Mouse (Mus musculus): Measurements from ENCODE around the gene Fstl4. TPM values are rescaled to one million over a fixed set of nuclear protein-coding genes. Genes with fewer than 3 reads are reported as not detected.

Fstl4 gene
- polyA plus RNA-seq, 1 experiment, result 0.49 TPM

- TF ChIP-seq CTCF (IDR thresholded peaks at IDR 0.05; ENCODE audit: extremely low read depth, insufficient read length, insufficient replicate concordance, low read depth, low read length) (no peak), POLR2A (IDR thresholded peaks at IDR 0.05; ENCODE audit: low read depth, low read length) (no peak)
- no peaks in the 10 kb centered on the region for H3K27me3 ChIP-seq (ENCODE audit: control insufficient read depth, insufficient read depth, low read length)
- H3K27ac ChIP-seq (ENCODE audit: insufficient read depth, low read depth, low read length), result no peak overlapping the region
- no peaks in the 10 kb centered on the region for H3K36me3 ChIP-seq (ENCODE audit: control insufficient read depth, insufficient read depth, low read length)
- no peaks in the 10 kb centered on the region for H3K4me1 ChIP-seq (ENCODE audit: control insufficient read depth, insufficient read depth, insufficient read length, low read length)
- H3K4me3 ChIP-seq (ENCODE audit: low read depth, low read length), result no peak overlapping the region
- 77% methylated on average over 6 of the region's 6 CpGs for WGBS
These were observed 29.8 kb upstream of the Fstl4 start for GRCm38 (mm10) chr11:52734493-52735195.

- TF ChIP-seq CTCF (IDR thresholded peaks at IDR 0.05; ENCODE audit: extremely low read depth, insufficient read length, insufficient replicate concordance, low read depth, low read length) (no peak), POLR2A (IDR thresholded peaks at IDR 0.05; ENCODE audit: low read depth, low read length) (no peak)
- 18% methylated on average over 9 of the region's 9 CpGs for WGBS
- H3K4me3 ChIP-seq (ENCODE audit: low read depth, low read length), result no peak overlapping the region
- H3K36me3 ChIP-seq (ENCODE audit: control insufficient read depth, insufficient read depth, low read length), result no peaks in the 10 kb centered on the region
- no peaks in the 10 kb centered on the region for H3K4me1 ChIP-seq (ENCODE audit: control insufficient read depth, insufficient read depth, insufficient read length, low read length)
- no peaks in the 10 kb centered on the region for H3K27me3 ChIP-seq (ENCODE audit: control insufficient read depth, insufficient read depth, low read length)
- H3K27ac ChIP-seq (ENCODE audit: insufficient read depth, low read depth, low read length), result no peak overlapping the region
These were observed 25.2 kb upstream of the Fstl4 start for GRCm38 (mm10) chr11:52739187-52739586.

- no peak overlapping the region for H3K4me3 ChIP-seq (ENCODE audit: low read depth, low read length)
- peaks cover 5% of the 10 kb centered on the region; the same call in 1 of the 2 replicates for H3K4me1 ChIP-seq (ENCODE audit: control insufficient read depth, insufficient read depth, insufficient read length, low read length)
- H3K27me3 ChIP-seq (ENCODE audit: control insufficient read depth, insufficient read depth, low read length), result no peaks in the 10 kb centered on the region
- no peaks in the 10 kb centered on the region for H3K36me3 ChIP-seq (ENCODE audit: control insufficient read depth, insufficient read depth, low read length)
- TF ChIP-seq POLR2A (IDR thresholded peaks at IDR 0.05; ENCODE audit: low read depth, low read length), result no peak
- no peak overlapping the region for H3K27ac ChIP-seq (ENCODE audit: insufficient read depth, low read depth, low read length)
These were observed 24.0 kb upstream of the Fstl4 start for GRCm38 (mm10) chr11:52740466-52740865.

- H3K36me3 ChIP-seq (ENCODE audit: control insufficient read depth, insufficient read depth, low read length), result no peaks in the 10 kb centered on the region
- TF ChIP-seq POLR2A (IDR thresholded peaks at IDR 0.05; ENCODE audit: low read depth, low read length), result no peak
- TF ChIP-seq CTCF (IDR thresholded peaks at IDR 0.05; ENCODE audit: extremely low read depth, insufficient read length, insufficient replicate concordance, low read depth, low read length), result no peak
- no peak overlapping the region for H3K27ac ChIP-seq (ENCODE audit: insufficient read depth, low read depth, low read length)
- H3K4me1 ChIP-seq (ENCODE audit: control insufficient read depth, insufficient read depth, insufficient read length, low read length), result peaks cover 5% of the 10 kb centered on the region; the same call in 1 of the 2 replicates
- no peak overlapping the region for H3K4me3 ChIP-seq (ENCODE audit: low read depth, low read length)
- no peaks in the 10 kb centered on the region for H3K27me3 ChIP-seq (ENCODE audit: control insufficient read depth, insufficient read depth, low read length)
These were observed 20.5 kb upstream of the Fstl4 start for GRCm38 (mm10) chr11:52743956-52744355.

GRCm38 (mm10) chr11:52744593-52745450 lies 19.6 kb upstream of the Fstl4 start:
- Histone ChIP-seq H3K4me1 (ENCODE audit: control insufficient read depth, insufficient read depth, insufficient read length, low read length) (peaks cover 5% of the 10 kb centered on the region; the same call in 1 of the 2 replicates), H3K27me3 (ENCODE audit: control insufficient read depth, insufficient read depth, low read length) (no peaks in the 10 kb centered on the region), H3K4me3 (ENCODE audit: low read depth, low read length) (no peak overlapping the region), H3K36me3 (ENCODE audit: control insufficient read depth, insufficient read depth, low read length) (no peaks in the 10 kb centered on the region), H3K27ac (ENCODE audit: insufficient read depth, low read depth, low read length) (no peak overlapping the region)
- 24% methylated on average over 9 of the region's 9 CpGs for WGBS
- no peak for TF ChIP-seq CTCF (IDR thresholded peaks at IDR 0.05; ENCODE audit: extremely low read depth, insufficient read length, insufficient replicate concordance, low read depth, low read length)
- no peak for TF ChIP-seq POLR2A (IDR thresholded peaks at IDR 0.05; ENCODE audit: low read depth, low read length)

GRCm38 (mm10) chr11:52747206-52747605 lies 17.2 kb upstream of the Fstl4 start:
- H3K4me3 ChIP-seq (ENCODE audit: low read depth, low read length), result no peak overlapping the region
- H3K27me3 ChIP-seq (ENCODE audit: control insufficient read depth, insufficient read depth, low read length), result no peaks in the 10 kb centered on the region
- WGBS, result 81% methylated on average over 7 of the region's 7 CpGs
- H3K4me1 ChIP-seq (ENCODE audit: control insufficient read depth, insufficient read depth, insufficient read length, low read length), result peaks cover 5% of the 10 kb centered on the region; the same call in 1 of the 2 replicates
- no peaks in the 10 kb centered on the region for H3K36me3 ChIP-seq (ENCODE audit: control insufficient read depth, insufficient read depth, low read length)
- no peak overlapping the region for H3K27ac ChIP-seq (ENCODE audit: insufficient read depth, low read depth, low read length)
- TF ChIP-seq CTCF (IDR thresholded peaks at IDR 0.05; ENCODE audit: extremely low read depth, insufficient read length, insufficient replicate concordance, low read depth, low read length) (no peak), POLR2A (IDR thresholded peaks at IDR 0.05; ENCODE audit: low read depth, low read length) (no peak)

- 38% methylated on average over 6 of the region's 6 CpGs for WGBS
- Histone ChIP-seq H3K27ac (ENCODE audit: insufficient read depth, low read depth, low read length) (no peak overlapping the region), H3K4me3 (ENCODE audit: low read depth, low read length) (no peak overlapping the region), H3K4me1 (ENCODE audit: control insufficient read depth, insufficient read depth, insufficient read length, low read length) (peaks cover 5% of the 10 kb centered on the region; the same call in 1 of the 2 replicates), H3K36me3 (ENCODE audit: control insufficient read depth, insufficient read depth, low read length) (no peaks in the 10 kb centered on the region), H3K27me3 (ENCODE audit: control insufficient read depth, insufficient read depth, low read length) (no peaks in the 10 kb centered on the region)
- TF ChIP-seq POLR2A (IDR thresholded peaks at IDR 0.05; ENCODE audit: low read depth, low read length) (no peak), CTCF (IDR thresholded peaks at IDR 0.05; ENCODE audit: extremely low read depth, insufficient read length, insufficient replicate concordance, low read depth, low read length) (no peak)
These were observed 16.5 kb upstream of the Fstl4 start for GRCm38 (mm10) chr11:52747766-52748456.
